Mouse (Mus musculus) B cell, adult 2 months (primary cell): ENCODE data around the gene Kri1.
"Not testable (repeated sequence)": the region's sequence is repeated elsewhere in the genome, so short reads cannot be mapped to it uniquely, and the experiment has no call there.

Experiments used
- DNase-seq, 2 experiments: peaks; one replicate each; pipeline ENCODE4 v3.0.0; 2022

Gene Kri1

GRCm38 (mm10) chr9:21314367-21315140 lies 26.8 kb upstream of the Kri1 start:
- no peak for DNase-seq

DNA sequence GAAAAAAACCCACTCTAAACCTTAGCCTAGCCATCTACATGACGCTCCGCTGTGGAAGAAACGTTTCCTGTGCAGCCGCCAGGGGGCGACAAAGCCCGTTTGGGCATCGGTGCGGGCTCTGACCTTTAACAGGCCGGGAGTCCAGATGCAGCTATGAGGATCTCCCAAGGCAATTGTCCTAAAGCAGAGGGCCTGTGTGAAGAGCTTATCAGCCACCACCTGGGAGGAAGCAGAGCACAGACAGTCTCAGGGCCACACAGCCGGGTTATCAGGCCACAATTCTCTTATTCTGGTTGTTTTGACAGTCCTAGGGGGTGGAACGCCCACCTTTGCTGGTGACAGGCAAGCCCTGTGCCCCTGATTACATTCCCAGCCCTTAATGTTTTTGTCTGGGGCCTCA lies 25.6 kb upstream of the Kri1 start:
- DNase-seq, result peak; percentile 94 to 95

GRCm38 (mm10) chr9:21312134-21312533 lies 24.4 kb upstream of the Kri1 start, which contains the start of gene Ap1m2:
TSS of gene Ap1m2 (minus strand) at chr9:21312337.
- no peak for DNase-seq

- no peak for DNase-seq
These were observed 23.9 kb upstream of the Kri1 start for GRCm38 (mm10) chr9:21311695-21312094.

GRCm38 (mm10) chr9:21309150-21309741 lies 21.5 kb upstream of the Kri1 start:
- peak; percentile 57 to 58 for DNase-seq

- DNase-seq, result no peak
These were observed 17.3 kb upstream of the Kri1 start for GRCm38 (mm10) chr9:21305065-21305464.

- no peak for DNase-seq
These were observed 11.2 kb upstream of the Kri1 start for GRCm38 (mm10) chr9:21299014-21299413.

- no peak for DNase-seq
These were observed 4.5 kb upstream of the Kri1 start for GRCm38 (mm10) chr9:21292271-21292670.

DNA sequence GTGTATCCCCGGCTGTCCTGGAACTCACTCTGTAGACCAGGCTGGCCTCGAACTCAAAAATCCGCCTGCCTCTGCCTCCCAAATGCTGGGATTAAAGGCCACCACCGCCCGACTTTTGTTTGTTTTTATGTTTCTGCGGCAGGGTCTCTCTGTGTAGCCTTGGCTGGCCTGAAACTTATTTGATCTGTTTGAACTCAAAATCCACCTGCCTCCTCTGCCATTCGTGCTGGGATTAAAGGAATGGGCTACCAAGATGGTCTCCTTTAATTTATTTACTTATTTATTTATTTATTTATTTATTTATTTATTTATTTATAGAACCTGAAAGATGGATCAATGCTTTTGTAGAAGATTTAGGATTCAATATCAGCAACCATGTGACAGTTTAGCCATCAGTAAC lies 4.1 kb upstream of the Kri1 start:
- DNase-seq, result not testable (repeated sequence)

- DNase-seq, result peak; percentile 99 to 100
These were observed 3.4 kb upstream of the Kri1 start, which contains the start of gene Cdkn2d for GRCm38 (mm10) chr9:21291022-21291787. TSS of gene Cdkn2d (minus strand) at chr9:21291407.

GRCm38 (mm10) chr9:21290589-21290988 lies 2.8 kb upstream of the Kri1 start:
- peak in 1 of 2 experiments; percentile 52 for DNase-seq

GRCm38 (mm10) chr9:21289337-21289671 lies 1.5 kb upstream of the Kri1 start:
- no peak for DNase-seq

- DNase-seq, result peak; percentile 55 to 61
These were observed 901 bp upstream of the Kri1 start for GRCm38 (mm10) chr9:21288404-21289336.

DNA sequence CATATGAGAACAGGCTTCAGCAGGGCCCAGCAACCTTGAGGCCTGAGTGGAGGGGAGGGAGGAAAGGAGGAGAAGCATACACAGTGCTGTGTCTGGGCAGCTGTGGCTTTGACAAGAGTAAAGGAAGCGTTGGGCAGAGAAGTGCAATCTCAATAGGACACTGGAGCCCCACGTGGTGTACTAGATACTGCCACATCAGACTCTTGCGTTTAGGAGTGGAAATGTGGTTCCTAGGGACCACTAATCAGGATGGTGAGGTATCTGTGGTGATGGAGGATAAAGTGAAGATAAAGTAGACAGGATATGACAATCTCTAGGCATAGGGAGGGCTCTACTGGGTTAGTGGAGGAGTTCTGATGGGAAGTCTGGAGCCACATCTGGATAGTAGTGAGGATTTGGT lies 1.0 kb downstream of the Kri1 start:
- no peak for DNase-seq

DNA sequence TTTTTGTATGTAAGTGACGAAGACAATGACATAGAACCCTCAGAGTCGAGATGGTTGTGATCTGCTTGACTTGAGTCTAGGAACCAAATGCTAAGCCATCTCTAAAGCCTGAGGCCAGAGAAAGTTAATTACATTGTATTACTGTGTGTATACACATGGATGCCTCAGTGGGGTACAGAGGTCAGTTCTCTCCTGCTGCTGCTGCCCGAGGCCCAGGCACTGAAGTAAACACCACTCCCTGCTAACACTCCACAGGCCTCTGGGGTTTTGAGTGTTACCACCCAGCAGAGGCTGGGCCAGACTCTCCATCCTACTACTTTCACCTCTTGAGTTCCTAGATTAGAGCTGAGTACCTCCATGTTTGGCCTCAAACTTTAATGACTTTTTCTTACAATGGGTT lies 3.8 kb downstream of the Kri1 start:
- DNase-seq, result no peak

DNA sequence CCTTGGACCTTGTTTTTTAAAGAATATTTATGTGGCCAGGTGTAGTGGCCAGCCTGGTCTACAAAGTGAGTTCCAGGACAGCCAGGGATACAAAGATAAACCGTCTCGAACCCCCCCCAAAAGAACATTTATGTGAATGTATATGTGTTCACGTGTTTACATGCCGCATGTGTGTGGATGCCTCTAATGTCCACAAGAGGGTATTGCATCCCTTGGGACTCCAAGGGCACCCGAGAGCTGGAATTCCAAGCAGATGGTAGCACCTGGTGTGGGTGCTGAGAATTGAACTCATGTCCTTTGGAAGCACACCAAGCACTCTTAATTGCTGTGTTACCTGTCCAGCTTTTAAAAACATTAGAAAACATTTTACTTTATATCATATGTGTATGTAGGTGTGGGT lies 4.2 kb downstream of the Kri1 start:
- DNase-seq, result no peak

DNA sequence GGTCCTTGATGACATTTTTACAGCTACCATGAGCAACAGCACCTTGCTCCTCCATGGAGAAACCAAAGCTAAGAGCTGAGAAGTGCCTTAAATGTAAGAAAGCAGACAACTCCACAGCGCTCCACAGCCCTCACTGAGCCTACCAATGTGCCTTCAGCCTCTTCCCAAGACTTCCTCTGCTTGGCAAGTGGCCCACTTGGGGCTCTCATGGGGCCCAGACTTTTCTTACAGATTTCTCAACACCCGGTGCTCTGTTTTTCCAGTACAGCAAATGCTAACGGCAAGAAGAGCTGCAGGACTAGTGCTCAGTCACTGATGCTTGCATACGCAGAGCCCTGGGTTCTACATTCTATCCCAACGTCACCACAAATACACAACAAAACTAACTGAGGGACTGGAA lies 10.0 kb downstream of the Kri1 start:
- DNase-seq, result no peak

- DNase-seq, result no peak
These were observed 11.5 kb downstream of the Kri1 start for GRCm38 (mm10) chr9:21276307-21276706.

DNA sequence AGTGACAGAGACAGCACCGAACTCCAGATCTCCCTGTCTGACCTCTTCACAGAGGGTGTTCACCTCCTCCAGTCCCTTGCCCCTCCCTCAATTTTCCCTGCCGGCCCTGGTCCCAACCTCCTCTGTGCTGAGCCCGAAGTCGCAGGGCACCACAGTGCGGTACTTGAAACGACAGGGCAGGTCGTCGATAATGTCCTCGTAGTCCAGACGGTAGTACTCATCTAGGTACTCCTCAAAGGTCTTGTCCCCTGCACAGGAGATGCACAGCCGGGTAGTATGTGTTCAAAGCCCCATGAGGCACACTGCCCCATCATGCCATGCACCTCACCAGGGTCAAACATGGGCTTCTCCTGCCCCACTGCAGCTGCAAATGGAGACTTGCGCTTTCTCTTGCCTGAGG lies 12.0 kb downstream of the Kri1 start:
- DNase-seq, result no peak

GRCm38 (mm10) chr9:21275013-21275710 lies 12.6 kb downstream of the Kri1 start:
- no peak for DNase-seq

- no peak for DNase-seq
These were observed 13.4 kb downstream of the Kri1 start for GRCm38 (mm10) chr9:21274336-21274735.
